Mouse (Mus musculus) lung, postnatal 25 days (tissue): Measurements from ENCODE around the gene Gm17334.

Experiments used
- DNase-seq: peaks from one replicate; pipeline ENCODE4 v3.0.0; 2022; ENCODE audit warnings: low spot score

The Gm17334 gene

DNA sequence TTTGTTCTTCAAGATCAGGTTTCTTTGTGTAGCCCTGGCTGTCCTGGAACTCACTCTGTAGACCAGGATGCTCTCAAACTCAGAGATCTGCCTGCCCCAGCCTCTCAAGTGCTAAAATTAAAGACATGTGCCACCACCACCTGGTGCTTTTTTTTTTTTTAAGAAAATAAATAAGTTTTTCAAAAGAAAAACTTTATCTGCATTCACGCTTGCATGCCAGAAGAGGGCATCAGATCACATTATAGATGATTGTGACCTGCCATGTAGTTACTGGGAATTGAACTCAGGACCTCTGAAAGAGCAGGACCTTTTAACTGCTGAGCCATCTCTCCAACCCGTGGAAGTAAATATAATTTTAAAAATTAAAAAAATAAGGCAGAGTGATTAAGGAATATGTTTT, 27.7 kb downstream of the Gm17334 start:
- no peak for DNase-seq

DNA sequence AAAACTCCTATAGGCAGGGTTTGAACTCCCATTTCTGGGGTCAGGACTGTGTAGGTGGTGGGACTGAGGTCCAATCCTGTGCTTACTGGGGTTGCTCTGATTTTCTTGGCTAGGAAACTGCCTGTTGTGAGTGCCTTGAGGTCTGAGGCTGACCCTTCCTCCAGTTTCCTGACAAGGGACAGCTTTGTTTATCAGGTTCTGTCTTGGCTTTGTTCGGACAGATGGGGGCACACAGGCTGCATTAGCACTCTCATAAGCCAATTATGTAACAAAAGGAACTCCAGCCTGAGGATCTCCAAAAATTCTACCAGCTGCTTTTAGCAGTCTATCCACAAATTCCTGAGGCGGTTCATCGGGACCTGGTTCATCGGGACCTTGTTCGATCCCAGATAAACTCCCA, 30.6 kb downstream of the Gm17334 start:
- DNase-seq = peak; percentile 60

DNA sequence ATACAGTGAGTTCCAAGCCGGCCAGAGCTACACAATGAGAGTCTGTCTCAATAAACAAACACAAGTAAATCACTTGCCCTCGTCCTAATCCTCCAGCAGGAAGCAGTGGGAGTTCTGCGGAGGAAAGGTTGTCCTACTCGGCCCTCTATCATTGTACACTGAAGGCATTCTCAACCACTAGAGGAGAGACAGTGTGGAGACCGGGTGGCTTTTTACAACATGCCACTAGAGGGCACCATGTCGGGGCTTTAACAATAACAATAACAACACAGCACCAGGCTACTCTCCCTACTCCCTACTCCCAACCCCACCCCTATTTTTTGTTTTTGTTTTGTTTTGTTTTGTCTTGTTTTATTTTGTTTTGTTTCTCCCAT, 35.4 kb downstream of the Gm17334 start:
- DNase-seq = peak; percentile 72

DNA sequence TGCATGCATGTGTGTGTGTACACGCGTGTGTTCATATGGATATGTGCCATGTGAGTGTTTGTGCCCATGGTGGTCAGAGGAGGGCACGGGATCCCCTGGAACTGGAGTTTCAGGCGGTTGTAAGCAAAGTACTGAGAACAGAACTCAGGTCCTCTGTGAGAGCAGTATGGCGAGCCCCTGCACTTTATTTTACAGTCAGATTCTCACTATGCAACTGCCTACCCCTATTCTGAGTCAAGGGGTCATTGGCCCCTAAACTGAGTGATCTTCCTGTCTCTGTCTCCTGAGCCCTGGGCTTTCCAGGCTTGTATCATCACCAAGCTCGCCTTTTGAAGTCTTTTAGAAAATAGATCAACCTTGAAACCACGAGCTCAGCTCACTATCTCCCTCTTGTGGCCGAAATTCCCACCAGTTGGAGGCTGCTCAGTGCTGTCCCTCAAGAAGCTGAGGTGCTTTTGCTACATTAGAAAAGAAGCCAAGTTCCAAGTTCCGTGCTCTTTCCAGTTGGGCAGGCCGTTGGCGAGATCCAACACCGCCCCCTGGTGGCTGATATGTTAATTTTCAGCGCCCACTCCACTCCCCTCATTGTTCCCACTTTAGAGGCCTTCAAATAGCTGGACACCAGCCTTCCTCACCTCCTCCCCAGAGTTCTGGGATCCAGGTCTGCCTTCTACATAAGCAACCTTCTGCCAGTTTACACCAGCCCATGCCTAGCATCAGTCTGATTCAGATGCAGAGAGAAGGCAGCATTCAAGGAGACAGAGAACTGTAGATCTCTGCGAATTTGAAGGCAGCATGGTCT, 36.0 kb downstream of the Gm17334 start:
- DNase-seq = peak; percentile 80

DNA sequence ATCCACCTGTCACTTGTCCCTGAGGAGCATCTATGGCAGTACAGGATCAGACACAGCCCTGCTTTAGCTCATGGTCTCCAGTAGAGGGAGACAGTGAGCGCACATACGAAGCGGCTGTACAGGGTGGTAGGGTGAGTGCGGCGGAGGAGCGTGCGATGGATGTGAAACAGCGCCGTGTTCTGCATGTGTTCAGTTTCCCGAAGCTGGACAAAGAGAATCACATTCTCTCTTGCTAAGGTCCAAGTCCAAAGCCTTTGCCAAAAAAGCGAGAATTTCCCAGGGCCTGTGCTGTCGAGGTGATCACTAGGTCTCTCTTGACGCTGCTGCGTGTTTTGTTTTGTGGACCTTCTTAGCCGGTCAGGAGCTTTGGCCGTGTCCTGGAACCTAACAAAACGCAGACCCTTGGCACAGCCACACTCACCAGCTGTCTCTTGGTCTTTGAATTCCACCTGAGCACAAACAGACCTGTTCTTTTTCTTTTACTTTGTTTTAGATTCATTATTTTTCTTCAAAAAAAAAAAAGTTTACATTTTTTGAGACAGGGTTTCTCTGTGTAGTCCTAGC, 37.2 kb downstream of the Gm17334 start:
- DNase-seq = peak; percentile 71

DNA sequence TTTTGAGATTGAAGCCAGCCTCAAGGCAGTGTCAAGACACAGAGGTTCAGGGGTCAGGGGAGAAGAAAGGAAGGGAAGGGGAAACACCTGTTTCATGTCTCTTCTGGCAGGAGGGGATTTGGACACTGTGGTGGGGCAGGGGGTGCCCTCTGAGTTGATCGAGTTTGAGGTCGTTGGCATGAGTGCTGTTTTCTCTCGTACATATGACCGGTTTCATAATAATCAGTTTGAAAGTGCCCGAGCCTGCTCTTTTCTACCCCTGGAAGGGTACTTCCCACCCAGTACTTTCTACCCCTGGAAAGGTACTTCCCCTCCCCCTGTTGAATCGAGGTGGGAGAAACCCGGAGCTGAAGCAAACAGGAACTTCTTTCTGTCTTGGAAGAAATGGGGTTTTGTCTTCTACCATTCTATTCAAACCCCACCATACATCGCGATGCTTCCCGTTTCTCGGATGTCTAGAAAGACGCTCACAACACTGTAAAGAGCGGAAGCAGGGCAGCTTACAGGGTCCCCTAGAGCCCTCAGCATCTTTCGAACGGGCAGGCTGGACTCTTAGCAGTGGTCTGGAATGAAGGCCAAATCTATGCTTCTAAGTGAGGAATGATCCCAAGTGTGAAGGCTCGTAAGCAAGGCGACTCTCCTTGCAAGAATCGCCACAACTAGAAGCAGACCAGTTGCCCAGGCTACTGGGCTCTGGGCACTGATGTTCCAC, 37.9 kb downstream of the Gm17334 start:
- DNase-seq = no peak

DNA sequence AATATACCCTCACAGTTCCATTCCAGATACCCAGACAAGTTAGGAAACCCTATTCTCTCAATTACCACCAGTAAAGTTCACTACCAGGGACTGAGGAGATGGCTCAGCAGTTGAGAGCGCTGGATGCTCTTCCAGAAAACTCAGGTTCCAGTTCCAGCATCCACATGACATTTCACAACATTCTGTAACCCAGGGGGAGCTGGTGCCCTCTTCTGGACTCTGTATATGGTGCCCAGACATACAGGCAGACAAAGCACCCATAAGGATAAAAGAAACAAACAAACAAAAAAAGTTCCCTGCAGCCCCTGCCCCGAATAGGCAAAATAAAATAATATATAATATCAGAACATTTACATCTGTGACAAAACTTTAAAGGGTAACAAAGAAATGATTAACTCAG, 38.6 kb downstream of the Gm17334 start:
- no peak for DNase-seq

DNA sequence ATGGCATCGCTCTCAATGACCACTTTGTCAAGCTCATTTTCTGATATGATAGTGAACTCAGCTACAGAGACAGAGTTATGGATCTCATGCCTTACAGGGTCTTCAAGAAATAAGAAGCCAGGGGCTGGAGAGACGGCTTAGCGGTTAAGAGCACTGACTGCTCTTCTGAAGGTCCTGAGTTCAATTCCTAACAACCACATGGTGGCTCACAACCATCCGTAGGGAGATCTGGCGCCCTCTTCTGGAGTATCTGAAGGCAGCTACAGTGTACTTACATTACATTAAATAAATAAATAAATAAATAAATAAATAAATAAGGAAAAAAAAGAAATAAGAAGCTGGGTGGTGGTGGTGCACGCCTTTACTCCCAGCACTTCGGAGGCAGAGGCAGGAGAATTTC, 39.2 kb downstream of the Gm17334 start:
- DNase-seq = no peak

DNA sequence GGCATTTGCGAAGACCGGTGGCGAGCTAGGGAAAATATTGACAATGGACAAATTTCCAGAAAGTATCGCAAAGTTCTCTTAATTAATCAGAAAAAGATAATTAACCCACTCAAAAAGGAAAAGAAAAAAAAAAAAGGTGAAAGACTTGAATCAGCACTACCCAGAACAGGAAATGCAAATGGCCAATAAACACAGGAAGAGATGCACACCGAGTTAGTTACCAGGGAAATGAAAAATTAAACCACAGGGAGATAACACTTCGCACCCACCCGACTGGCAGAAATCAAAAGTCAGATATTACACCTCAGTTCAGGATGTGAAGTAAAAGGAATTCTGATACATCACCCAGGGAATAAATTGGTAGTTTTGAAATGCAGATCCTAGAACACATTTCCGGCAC, 40.7 kb downstream of the Gm17334 start:
- no peak for DNase-seq

DNA sequence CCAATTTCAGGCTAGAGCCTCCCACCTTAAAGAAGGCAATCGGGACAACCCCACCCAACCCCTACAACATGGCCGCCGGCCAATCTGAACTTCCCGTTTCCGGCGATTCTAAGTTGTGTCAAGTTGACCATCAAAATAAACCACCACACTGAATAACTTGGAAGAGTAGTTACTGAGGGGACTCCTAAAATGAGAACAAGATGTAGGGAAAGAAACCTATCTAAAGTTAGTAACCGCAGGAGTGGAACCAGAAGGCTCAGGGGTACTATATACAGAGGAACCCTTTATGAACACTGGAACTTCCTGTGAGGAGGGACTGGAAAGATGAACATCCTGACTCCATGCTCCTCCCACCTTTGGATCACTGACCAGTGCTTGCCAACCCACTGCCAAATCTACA, 41.5 kb downstream of the Gm17334 start:
- DNase-seq = no peak
